Mouse (Mus musculus): Measurements from ENCODE around the gene Rnh1. TPM values are rescaled to one million over a fixed set of nuclear protein-coding genes. Genes with fewer than 3 reads are reported as not detected.

The Rnh1 gene
- total RNA-seq, 2 experiments from 2014 or later: 40.6 to 42.3 TPM

DNA sequence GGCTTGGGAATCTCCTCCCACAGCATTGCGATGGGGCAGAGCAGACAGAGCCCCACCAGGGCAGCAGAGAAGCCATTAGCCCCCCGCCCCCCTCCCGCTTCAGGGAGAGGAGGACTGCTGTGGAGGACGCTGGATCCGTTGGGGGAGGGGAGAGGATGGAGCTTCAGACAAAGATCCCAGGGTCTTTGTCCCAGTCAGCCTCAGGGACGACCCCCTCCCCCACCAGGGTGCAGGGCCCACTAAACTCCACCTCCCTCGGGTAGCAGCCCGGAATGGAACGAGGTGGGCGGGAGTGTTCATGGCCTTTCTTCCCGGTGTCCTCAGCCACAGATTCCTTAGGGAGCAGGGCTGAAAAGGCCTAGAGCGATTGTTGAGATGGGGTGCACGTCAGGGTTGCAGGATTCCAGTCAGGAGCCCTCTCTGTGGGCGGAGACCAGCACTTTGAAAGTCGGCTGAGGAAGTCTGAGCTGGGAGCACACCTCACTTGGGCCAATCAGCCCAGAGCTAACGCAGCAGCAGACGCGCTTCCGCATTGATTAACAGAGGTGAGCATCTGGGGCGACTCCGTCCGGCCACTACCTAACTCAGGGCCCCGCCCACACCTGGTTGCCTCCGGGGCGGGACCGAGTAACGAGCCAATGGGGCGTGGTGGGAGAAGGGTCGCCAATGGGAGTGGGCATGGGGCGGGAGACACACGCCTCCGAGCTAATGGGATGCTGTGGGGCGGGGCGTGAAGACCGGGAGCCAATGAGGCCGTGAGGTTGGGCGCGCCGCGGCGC lies 42.6 kb upstream of the Rnh1 start, which contains the start of gene Rassf7:
Rassf7 (plus strand) TSS at position 760 of the 779 bp plus-strand sequence.
- H3K4me3 ChIP-seq: peak within 1 kb of the TSS; percentile 66
- DNase-seq (ENCODE audit: low spot score in 2 of 2): peak; percentile 75 to 76
- H3K27ac ChIP-seq: no peak within 1 kb of the TSS
- TF ChIP-seq CTCF (conservative IDR thresholded peaks at IDR 0.05): no peak

DNA sequence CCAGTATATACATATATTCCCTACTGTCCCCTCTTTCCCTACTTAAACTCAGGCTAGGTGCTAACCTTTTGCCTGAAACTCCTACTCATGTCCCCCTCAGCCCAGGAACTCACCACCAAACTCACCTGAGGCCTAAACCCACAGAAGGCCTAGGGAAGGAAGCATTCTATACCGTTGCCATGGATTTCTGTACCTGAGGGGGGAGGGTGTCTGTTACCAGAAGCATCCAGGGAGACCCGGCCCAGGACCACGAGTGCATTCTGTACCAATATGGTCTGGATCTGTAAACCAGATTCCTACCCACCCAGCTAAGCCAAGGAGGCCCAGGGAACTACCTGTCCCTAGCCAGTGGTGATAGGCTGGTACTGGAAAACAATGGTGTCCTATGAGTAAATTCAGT lies 41.7 kb upstream of the Rnh1 start:
- no peak for DNase-seq (ENCODE audit: low spot score in 2 of 2)
- Histone ChIP-seq H3K4me3 (no peak overlapping the region), H3K27ac (no peak overlapping the region)
- no peak for TF ChIP-seq CTCF (conservative IDR thresholded peaks at IDR 0.05)

DNA sequence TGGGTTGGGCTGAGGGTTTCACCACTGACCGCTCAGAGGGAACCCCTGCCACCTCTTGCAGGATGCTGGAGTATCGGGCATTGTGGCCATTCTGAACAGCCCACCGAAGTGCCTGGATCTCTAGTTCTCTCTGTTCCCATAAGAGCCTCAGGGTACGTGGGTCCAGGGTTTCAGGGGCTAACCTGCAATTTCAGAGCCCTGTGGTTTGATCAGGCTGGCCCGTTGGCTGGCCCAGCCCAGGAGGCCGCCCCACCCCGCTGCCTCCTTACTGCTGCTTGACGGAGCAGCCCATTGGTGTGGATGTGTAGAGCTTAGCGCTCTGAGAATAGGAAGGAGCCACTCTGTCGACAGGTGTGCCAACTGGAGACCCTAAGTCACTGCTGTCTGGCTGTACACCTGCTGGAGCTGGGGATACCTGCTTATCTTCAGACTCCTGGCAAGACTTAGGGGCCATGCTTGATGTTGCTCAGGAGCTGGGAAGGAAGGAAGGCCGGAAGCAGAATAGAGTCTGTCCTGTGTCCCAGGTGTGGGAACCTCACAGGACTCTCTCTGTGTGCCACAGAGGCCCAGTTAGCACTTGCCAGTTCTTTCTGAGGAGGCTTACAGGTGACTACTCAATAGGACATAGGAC lies 41.1 kb upstream of the Rnh1 start, which contains the start of gene Lmntd2:
Lmntd2 (minus strand) TSS at position 476 of the 631 bp plus-strand sequence.
- no peak for TF ChIP-seq CTCF (conservative IDR thresholded peaks at IDR 0.05)
- Histone ChIP-seq H3K4me3 (no peak within 1 kb of the TSS), H3K27ac (no peak within 1 kb of the TSS)
- no peak for DNase-seq (ENCODE audit: low spot score in 2 of 2)

DNA sequence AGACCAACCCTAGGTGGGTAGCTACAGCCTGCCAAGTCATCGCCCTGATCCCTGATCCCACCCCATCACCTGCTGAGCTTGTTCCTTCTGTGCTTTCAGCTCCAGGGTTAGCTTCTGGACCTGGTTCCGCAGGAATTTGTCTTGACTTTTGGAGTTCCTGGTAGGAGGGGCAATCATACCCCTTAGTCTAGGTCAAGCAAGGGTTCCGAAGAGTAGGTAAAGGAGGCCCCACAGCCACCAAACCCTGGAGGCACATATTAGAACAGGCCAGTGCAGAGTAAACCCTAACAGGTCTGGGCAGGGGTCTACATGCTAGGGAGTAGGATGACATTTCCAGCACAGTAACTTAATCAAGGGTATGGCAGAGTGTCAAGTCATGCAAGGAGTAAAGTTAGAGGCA lies 40.5 kb upstream of the Rnh1 start:
- H3K27ac ChIP-seq: no peak overlapping the region
- DNase-seq (ENCODE audit: low spot score in 2 of 2): no peak
- H3K4me3 ChIP-seq: no peak overlapping the region
- no peak for TF ChIP-seq CTCF (conservative IDR thresholded peaks at IDR 0.05)

DNA sequence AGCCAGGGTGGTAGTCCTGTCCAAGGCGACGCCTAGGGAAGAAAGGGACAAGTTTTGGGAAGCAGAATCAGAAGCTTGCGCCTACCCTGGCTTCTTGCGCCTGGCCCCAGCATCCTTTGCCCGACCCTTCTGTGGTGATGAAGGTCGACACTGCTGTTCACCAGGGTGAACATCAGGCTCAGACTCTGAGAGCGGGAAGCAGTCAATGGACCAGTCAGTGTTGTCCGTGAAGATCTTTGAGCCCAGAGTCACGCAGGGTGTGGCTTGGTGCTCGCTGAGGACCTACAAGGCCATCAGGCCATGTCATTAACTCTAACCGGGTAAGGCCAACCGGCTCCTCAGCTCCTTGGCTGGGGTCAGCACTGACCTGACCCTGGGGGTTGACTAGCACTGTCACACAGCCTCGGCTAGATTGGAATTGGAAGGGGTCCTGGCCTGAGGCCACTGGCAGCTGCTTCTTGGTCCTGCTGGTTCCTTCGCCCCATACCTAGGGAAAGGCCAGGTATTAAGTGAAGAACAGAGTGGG lies 38.0 kb upstream of the Rnh1 start:
- no peak for DNase-seq (ENCODE audit: low spot score in 2 of 2)
- Histone ChIP-seq H3K27ac (no peak overlapping the region), H3K4me3 (no peak overlapping the region)
- no peak for TF ChIP-seq CTCF (conservative IDR thresholded peaks at IDR 0.05)

DNA sequence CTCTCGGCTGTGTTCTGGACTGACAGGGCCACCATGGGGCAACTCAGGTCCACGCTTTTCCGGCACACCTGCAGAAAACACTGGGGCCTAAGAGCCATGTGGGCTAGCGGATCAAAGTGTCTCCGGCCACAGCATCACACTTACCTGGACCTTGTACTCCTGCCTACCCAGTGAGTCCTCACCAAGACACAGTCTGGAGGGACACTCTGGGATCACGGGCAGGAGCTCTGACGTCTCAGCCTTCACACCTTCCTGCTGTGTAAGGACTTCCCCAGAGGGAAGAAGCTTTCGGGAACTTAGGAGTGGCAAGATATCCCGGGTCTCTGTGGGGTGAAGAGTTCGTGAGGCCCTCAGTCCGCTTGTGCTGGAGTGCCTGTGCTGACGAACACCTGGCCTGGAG lies 37.5 kb upstream of the Rnh1 start:
- Histone ChIP-seq H3K27ac (no peak overlapping the region), H3K4me3 (no peak overlapping the region)
- no peak for TF ChIP-seq CTCF (conservative IDR thresholded peaks at IDR 0.05)
- no peak for DNase-seq (ENCODE audit: low spot score in 2 of 2)

DNA sequence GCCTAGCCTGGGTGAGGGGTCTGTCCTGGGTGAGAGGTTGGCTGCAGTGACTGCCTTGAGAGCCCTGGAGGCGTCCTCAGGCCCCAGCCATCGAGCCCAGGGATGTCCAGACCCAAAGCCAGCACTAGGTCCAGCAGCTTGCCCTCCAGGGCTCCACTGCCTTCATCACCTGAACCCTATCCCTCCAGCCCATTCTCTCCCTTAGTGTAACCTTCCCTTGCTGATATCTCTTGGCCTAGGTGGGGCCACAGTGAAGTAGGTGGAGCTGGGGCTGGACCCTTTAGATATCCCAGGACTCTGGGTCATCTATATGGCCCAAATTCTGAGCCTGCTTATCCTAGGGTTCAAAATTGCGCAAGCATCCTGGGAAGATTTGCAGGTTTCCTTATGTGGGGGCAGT lies 36.9 kb upstream of the Rnh1 start:
- DNase-seq (ENCODE audit: low spot score in 2 of 2): no peak
- Histone ChIP-seq H3K27ac (no peak overlapping the region), H3K4me3 (no peak overlapping the region)
- TF ChIP-seq CTCF (conservative IDR thresholded peaks at IDR 0.05): no peak

DNA sequence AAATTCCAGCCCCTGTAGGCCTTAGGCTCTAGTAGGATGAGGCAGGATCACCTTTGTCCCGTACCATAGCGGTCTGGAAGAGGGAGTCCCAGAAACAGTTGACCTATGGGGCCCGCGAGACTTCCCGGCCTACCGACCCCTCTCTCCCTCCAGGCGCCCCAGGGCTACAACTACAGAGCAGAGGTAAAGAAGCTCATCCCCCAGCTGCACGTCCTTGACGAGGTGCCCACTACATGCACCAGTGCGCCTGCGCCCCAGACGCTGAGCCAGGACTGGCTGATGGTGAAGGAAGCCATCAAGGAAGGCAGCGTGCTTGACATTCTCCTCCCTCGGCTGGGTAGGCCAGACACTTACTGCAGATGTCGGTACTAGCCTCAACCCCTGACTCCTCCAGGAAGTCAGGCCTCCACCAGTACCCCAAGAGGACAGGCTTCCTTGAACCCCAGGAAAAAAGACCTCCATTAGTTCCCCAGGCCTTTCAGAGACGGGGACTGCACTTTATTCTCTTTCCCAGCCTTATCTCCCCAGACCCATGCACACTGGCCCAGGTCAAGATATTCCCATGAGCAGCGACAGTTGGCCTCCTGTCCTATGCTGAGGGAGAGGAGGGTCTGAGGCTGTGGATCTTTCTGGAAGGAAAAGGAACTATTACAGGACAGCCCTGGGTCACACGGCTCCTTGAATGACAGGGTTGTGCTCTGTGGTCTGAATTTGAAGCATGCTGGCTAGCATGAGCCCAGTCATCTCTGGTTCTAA lies 33.7 kb upstream of the Rnh1 start:
- no peak overlapping the region for H3K4me3 ChIP-seq
- no peak for DNase-seq (ENCODE audit: low spot score in 2 of 2)
- no peak for TF ChIP-seq CTCF (conservative IDR thresholded peaks at IDR 0.05)
- H3K27ac ChIP-seq: no peak overlapping the region

DNA sequence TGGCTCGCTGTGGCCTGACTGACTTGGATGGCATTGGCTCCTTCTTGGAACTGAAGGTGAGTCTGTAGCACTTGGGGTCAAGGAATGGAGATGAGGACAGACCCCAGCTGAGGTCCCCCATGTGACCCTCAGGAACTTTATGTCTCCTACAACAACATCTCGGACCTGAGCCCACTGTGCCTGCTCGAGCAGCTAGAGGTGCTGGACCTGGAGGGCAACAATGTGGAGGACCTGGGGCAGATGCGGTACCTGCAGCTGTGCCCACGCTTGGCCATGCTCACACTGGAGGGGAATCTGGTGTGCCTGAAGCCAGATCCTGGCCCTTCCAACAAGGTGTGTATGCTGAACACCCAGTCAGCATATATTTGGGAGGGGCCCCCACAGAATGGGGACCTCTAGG lies 32.8 kb upstream of the Rnh1 start:
- TF ChIP-seq CTCF (conservative IDR thresholded peaks at IDR 0.05): no peak

DNA sequence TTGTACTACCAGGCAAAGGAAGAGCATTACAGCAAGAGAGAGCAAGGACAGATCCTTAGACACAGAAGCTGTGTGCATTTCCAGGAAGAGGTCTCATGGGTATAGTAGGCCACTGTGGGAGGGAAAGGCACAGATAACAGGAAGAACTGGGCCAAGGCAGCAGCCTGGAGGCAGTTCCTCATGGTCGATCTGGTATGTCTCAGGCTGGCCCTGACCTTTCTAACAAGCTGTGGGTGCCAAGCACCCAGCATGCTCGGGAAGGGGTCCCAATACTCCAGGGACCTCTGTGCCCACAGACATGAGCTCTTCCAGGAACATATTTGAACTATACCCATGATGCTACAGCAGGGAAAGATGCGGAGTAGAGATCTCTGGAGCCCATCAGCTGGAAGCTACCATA lies 31.9 kb upstream of the Rnh1 start:
- Histone ChIP-seq H3K4me3 (no peak overlapping the region), H3K27ac (no peak overlapping the region)
- TF ChIP-seq CTCF (conservative IDR thresholded peaks at IDR 0.05): no peak
- no peak for DNase-seq (ENCODE audit: low spot score in 2 of 2)

More for the DNA sequence above, 32.8 kb upstream of the Rnh1 start:
- Histone ChIP-seq H3K4me3 (no peak overlapping the region), H3K27ac (no peak overlapping the region)
- no peak for DNase-seq (ENCODE audit: low spot score in 2 of 2)

DNA sequence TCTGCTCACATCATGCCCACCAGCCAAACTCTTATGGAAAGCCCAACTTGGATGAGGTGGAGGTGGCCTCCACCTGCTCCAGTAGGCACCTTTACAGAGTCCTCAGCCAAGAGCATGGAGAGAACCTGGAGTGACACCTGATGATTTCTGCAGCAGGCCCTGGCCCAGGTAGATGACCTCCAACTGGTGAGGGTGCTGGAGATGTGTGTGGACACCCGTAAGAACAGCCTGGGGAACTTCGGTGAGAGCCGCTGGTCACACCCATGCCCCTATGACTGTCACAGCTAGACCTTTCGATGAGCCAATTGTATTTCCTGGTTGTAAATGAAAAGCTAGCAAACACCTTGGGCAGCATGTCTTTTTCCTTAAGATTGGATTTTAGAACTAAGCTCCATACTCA lies 25.5 kb upstream of the Rnh1 start:
- no peak for TF ChIP-seq CTCF (conservative IDR thresholded peaks at IDR 0.05)
- H3K4me3 ChIP-seq: no peak overlapping the region
- DNase-seq (ENCODE audit: low spot score in 2 of 2): no peak
- no peak overlapping the region for H3K27ac ChIP-seq

DNA sequence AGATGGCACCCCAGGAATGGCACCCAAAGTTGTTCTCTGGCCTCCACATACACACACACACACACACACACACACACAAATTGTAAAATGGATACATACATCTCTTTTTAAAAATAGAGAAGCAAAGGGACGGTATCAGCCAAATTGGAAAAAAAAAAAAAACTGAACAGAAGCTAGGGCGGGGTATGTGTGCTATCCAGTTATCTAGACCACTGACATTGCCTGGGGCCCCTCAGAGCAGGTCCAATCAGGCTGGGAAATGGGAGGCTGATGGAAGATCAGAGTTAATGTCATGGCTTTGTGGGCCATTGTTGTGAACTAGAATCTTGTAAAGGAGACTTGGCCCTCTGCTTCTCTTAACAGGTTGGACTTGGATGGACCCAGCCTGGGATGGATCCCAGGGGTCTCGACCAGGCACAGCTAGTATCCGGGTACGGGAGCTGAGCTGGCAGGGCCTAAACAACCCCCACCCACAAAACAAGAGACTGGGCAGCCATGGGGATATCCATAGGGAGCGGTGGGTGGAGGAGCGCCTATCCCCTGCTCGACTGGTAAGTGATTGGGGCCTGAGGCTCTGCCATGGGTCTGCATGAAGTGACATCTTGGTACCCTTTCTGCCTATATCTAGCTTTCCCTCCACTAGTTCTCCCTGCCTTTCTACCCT lies 24.1 kb upstream of the Rnh1 start:
- H3K4me3 ChIP-seq: no peak overlapping the region
- no peak for DNase-seq (ENCODE audit: low spot score in 2 of 2)
- no peak overlapping the region for H3K27ac ChIP-seq
- no peak for TF ChIP-seq CTCF (conservative IDR thresholded peaks at IDR 0.05)

Data from layer of hippocampus, adult 2 months (tissue).